Mouse (Mus musculus) ES-E14 (cell line): ENCODE data around the gene Zcchc18.

Experiments
- MAFK ChIP-seq: IDR thresholded peaks from 2 replicates; pipeline ENCODE4 v1.6.1; 2014; ENCODE audit warnings: mild to moderate bottlenecking, low read depth, low read length, inconsistent platforms; ENCODE audit not compliant: insufficient read depth
- ZC3H11A ChIP-seq: IDR thresholded peaks from 2 replicates; pipeline ENCODE4 v1.6.1; 2012; ENCODE audit warnings: low read depth, mild to moderate bottlenecking, inconsistent platforms, low read length, borderline replicate concordance

DNA sequence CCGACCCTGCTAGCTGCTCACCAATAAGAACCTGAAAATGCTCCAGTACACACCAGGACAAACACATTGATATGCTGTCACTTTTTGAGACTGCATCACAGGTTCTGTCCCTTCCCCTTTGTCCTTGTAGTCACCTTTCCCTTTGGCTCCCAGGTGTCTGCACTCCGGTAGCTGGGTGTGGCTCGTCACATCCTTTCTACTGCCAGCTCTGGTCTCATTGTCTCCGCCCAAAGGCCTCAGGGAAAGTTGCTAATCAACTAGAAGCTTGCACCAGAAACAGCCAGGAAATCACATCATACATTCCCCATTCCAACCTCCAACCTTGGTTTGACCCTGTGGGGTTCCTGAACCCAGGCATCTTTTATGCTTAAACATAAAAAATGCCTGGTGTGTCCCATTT, 41.4 kb downstream of the Zcchc18 start:
- TF ChIP-seq ZC3H11A, result no peak
- TF ChIP-seq MAFK, result no peak
